Mouse (Mus musculus) olfactory bulb, adult 2 months (tissue): ENCODE measurements around the gene Ptprt.

Experiments
- CTCF ChIP-seq: fragments of 200-500 bp; IDR thresholded peaks from 2 replicates; pipeline ENCODE4 v1.5.1; 2012; ENCODE audit warnings: low read depth, mild to moderate bottlenecking, low read length, moderate library complexity; ENCODE audit not compliant: insufficient read depth
- POLR2A ChIP-seq: fragments of 200-500 bp; IDR thresholded peaks from 2 replicates; pipeline ENCODE4 v1.6.1; 2012; ENCODE audit warnings: mild to moderate bottlenecking, low read depth, low read length, moderate library complexity; ENCODE audit not compliant: insufficient read depth

DNA sequence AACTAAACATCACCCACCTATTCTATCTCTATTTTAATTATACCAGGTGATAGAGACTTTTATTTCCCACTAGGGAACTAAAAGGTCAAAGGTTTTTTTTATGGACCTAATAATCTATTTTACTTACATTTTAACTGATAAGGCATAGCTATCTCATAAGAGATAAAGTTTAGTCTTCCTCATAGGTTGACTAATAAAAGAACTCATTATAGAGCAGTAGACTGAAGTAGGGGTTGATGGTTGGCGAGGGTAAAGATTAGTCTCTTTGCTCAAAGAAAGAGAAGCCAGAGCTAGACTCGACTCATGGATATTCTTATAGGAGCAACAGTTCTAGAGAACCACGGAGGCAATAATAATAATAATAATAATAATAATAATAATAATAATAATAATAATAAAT, 1004.3 kb downstream of the Ptprt start:
- TF ChIP-seq CTCF (no peak), POLR2A (no peak)
